Mouse (Mus musculus) CH12.LX (cell line): ENCODE measurements at regions not wholly inside any gene's neighbourhood (a gene's known extent, or its start where the extent isn't known, plus 50 kb on each side); places are given as distances from the start of the nearest gene placed in this dataset.

Experiments
- EP300 ChIP-seq: IDR thresholded peaks from 2 replicates; pipeline ENCODE4 v1.6.1; 2011; ENCODE audit warnings: low read length, improper control_type of control experiment
- GABPA ChIP-seq: IDR thresholded peaks from 2 replicates; pipeline ENCODE4 v1.6.1; 2012; ENCODE audit warnings: low read depth, low read length, improper control_type of control experiment, inconsistent platforms; ENCODE audit not compliant: insufficient replicate concordance
- MAX ChIP-seq: IDR thresholded peaks from 2 replicates; pipeline ENCODE4 v1.6.1; 2011; ENCODE audit warnings: low read length, improper control_type of control experiment
- NRF1 ChIP-seq: IDR thresholded peaks from 2 replicates; pipeline ENCODE4 v1.6.1; 2014; ENCODE audit warnings: low read depth, mild to moderate bottlenecking, inconsistent platforms, low read length, improper control_type of control experiment, moderate library complexity
- POLR2A ChIP-seq: IDR thresholded peaks from 2 replicates; pipeline ENCODE4 v1.6.1; 2011; ENCODE audit warnings: low read depth, mild to moderate bottlenecking, improper control_type of control experiment, low read length
- USF1 ChIP-seq: IDR thresholded peaks from 2 replicates; pipeline ENCODE4 v1.6.1; 2014; ENCODE audit warnings: low read depth, mild to moderate bottlenecking, inconsistent platforms, low read length, improper control_type of control experiment
- ZMIZ1 ChIP-seq: IDR thresholded peaks from 2 replicates; pipeline ENCODE4 v1.6.1; 2012; ENCODE audit warnings: low read depth, mild to moderate bottlenecking, inconsistent platforms, low read length, improper control_type of control experiment

GRCm38 (mm10) chr13:101846016-101846415 lies 78.0 kb upstream of the Pik3r1 start:
- TF ChIP-seq EP300, result no peak
- TF ChIP-seq NRF1, result no peak
- TF ChIP-seq USF1, result no peak
- TF ChIP-seq POLR2A, result no peak
- TF ChIP-seq GABPA, result no peak
- TF ChIP-seq ZMIZ1, result no peak
- TF ChIP-seq MAX, result no peak
